Mouse (Mus musculus) heart, postnatal 14 days (tissue): ENCODE measurements around the gene Bnip1. TPM values are rescaled to one million over a fixed set of nuclear protein-coding genes. Genes with fewer than 3 reads are reported as not detected.

Experiments used
- DNase-seq, 2 experiments: peaks; one replicate each; pipeline ENCODE4 v3.0.0; 2021 to 2022
- intact Hi-C: fragments of 180-260 bp; cut with DNase I; formaldehyde crosslinking; loops from one replicate; pipeline ENCODE4 v1.15.1; 2025
- total RNA-seq, 2 experiments: library from RNA; stranded (reverse); gene quantifications; 2 replicates each; pipeline ENCODE4 v1.2.3; 2021

Gene Bnip1
- total RNA-seq, 2 experiments from 2014 or later, result 27.0 to 32.0 TPM

GRCm38 (mm10) chr17:26838191-26838910 is 57.5 kb downstream of the Bnip1 start:
- DNase-seq, result no peak
- intact Hi-C loops, result no loop called here

- peak in 1 of 2 experiments; percentile 28 for DNase-seq
- intact Hi-C loops, result no loop called here
Measured at GRCm38 (mm10) chr17:26838911-26839717, 58.2 kb downstream of the Bnip1 start.

- DNase-seq, result no peak
- intact Hi-C loops, result loop anchor here (1.0 kb wide), 1 partner anchor 10 kb away; no protein-coding TSS in a partner anchor
Measured at GRCm38 (mm10) chr17:26839718-26840438, 59.0 kb downstream of the Bnip1 start.

- DNase-seq, result no peak
- intact Hi-C loops, result loop anchor here (1.0 kb wide), 1 partner anchor 10 kb away; no protein-coding TSS in a partner anchor
Measured at GRCm38 (mm10) chr17:26840439-26840780, 59.5 kb downstream of the Bnip1 start.

GRCm38 (mm10) chr17:26840922-26841731 is 60.3 kb downstream of the Bnip1 start:
- DNase-seq, result peak; percentile 70 to 73
- intact Hi-C loops, result loop anchor here (1.0 kb wide), 1 partner anchor 9 kb away; no protein-coding TSS in a partner anchor

GRCm38 (mm10) chr17:26841981-26842380 is 61.1 kb downstream of the Bnip1 start:
- peak in 1 of 2 experiments; percentile 27 for DNase-seq
- intact Hi-C loops, result no loop called here

Other genes starting within 250 kb of the Bnip1 start
- gene Ergic1, start 219.6 kb upstream of the Bnip1 start, total RNA-seq, result 10 to 100 TPM; 51.1 to 59.5 TPM
- gene Dusp1, start 218.9 kb upstream of the Bnip1 start, total RNA-seq, result 10 to 100 TPM; 91.2 to 99.6 TPM
- 10 to 100 TPM; 68.1 to 71.3 TPM for gene Atp6v0e, start 117.8 kb upstream of the Bnip1 start, total RNA-seq
- gene Crebrf, start 65.4 kb upstream of the Bnip1 start, total RNA-seq, result 10 to 100 TPM; 44.5 to 49.6 TPM
- gene Nkx2-5, start 63.9 kb downstream of the Bnip1 start, total RNA-seq, result 10 to 100 TPM; 78.9 to 80.4 TPM
- 1 to 10 TPM; 1.3 to 2.6 TPM for gene Kifc5b, start 136.0 kb downstream of the Bnip1 start, total RNA-seq
- 10 to 100 TPM in 1 of 2 experiments, 1 to 10 TPM in 1; 10.0 to 10.6 TPM for gene Phf1, start 152.0 kb downstream of the Bnip1 start, total RNA-seq
- 10 to 100 TPM; 91.1 to 91.8 TPM for gene Cuta, start 158.5 kb downstream of the Bnip1 start, total RNA-seq
- gene Syngap1, start 160.2 kb downstream of the Bnip1 start, total RNA-seq, result 1 to 10 TPM; 7.3 to 7.7 TPM
- gene Zbtb9, start 192.1 kb downstream of the Bnip1 start, total RNA-seq, result 1 to 10 TPM; 1.7 to 3.3 TPM
- gene Bak1, start 247.9 kb downstream of the Bnip1 start, total RNA-seq, result 10 to 100 TPM; 30.6 to 36.0 TPM